In genomic region chr10:42308687-42308987, GRCm38 (mm10) we compare ENCODE assay signal across 9 mouse cellular contexts. TPM values are rescaled to one million over a fixed set of nuclear protein-coding genes. Genes with fewer than 3 reads are reported as not detected.
DNase-seq lines count a peak whose midpoint lies in the region; ATAC-seq and TF ChIP-seq lines count a peak whose summit lies in the region.
"Had no signal": no experiment of that assay in that cellular context is flagged by ENCODE, and none has a peak within 500 bp of the region (broad histone marks: within the 10 kb centered on the region; RNA-seq: fewer than 3 reads in every experiment).

No protein-coding gene starts in this region.

- WGBS in kidney, postnatal 0 days = 31% methylated on average over 8 of the region's 8 CpGs
- WGBS in hindbrain, postnatal 0 days = 26% methylated on average over 8 of the region's 8 CpGs
- WGBS in midbrain, embryonic 16.5 days = 33% methylated on average over 8 of the region's 8 CpGs

- H3K9me3 ChIP-seq in kidney, postnatal 0 days (replicated peaks; ENCODE audit: low read length) = no peaks in the 10 kb centered on the region
- H3K9me3 ChIP-seq in hindbrain, postnatal 0 days (ENCODE audit: low read length) = no peaks in the 10 kb centered on the region
- H3K9me3 ChIP-seq in midbrain, embryonic 16.5 days (replicated peaks; ENCODE audit: control insufficient read depth, low read length, poor library complexity, severe bottlenecking) = no peaks in the 10 kb centered on the region

- TF ChIP-seq CTCF in kidney, postnatal 0 days (IDR thresholded peaks at IDR 0.05; ENCODE audit: low read depth) = no peak
- no peak for TF ChIP-seq CTCF in embryonic fibroblast, embryonic 13.5 days (IDR thresholded peaks at IDR 0.05; ENCODE audit: borderline replicate concordance, insufficient read depth, low read length)
- no peak for TF ChIP-seq CTCF in hindbrain, postnatal 0 days (IDR thresholded peaks at IDR 0.05; ENCODE audit: low read depth)

- no peak for ATAC-seq in kidney, postnatal 0 days (replicated peaks; ENCODE audit: low FRiP score, low read depth)
- ATAC-seq in hindbrain, postnatal 0 days = no peak
- no peak; the same call in 1 of the 2 replicates for ATAC-seq in midbrain, embryonic 16.5 days
- no peak for ATAC-seq in megakaryocyte progenitor cell, adult 5-6 weeks (replicated peaks; ENCODE audit: poor library complexity)

- no peak for TF ChIP-seq POLR2A in embryonic fibroblast, embryonic 13.5 days (IDR thresholded peaks at IDR 0.05; ENCODE audit: low read depth, low read length)

- peak overlapping the region; percentile 13; the same call in 1 of the 2 replicates for H3K4me3 ChIP-seq in kidney, postnatal 0 days (replicated peaks; ENCODE audit: low read depth, low read length)
- peak overlapping the region; percentile 30 for H3K4me3 ChIP-seq in embryonic fibroblast, embryonic 13.5 days (ENCODE audit: insufficient read depth, low read length)
- peak overlapping the region; percentile 24; the same call in 1 of the 2 replicates for H3K4me3 ChIP-seq in hindbrain, postnatal 0 days (ENCODE audit: low read length)
- peak overlapping the region; percentile 27 for H3K4me3 ChIP-seq in midbrain, embryonic 16.5 days (ENCODE audit: low read depth, low read length)
- H3K4me3 ChIP-seq: erythroblast, embryonic 14.5 days had no signal

- H3K27me3 ChIP-seq in kidney, postnatal 0 days (ENCODE audit: insufficient read depth, low read length) = no peaks in the 10 kb centered on the region
- no peaks in the 10 kb centered on the region for H3K27me3 ChIP-seq in hindbrain, postnatal 0 days (ENCODE audit: insufficient read depth, low read length)
- H3K27me3 ChIP-seq in midbrain, embryonic 16.5 days (ENCODE audit: control insufficient read depth, insufficient read depth, low read depth, low read length) = peaks cover 7% of the 10 kb centered on the region

- H3K36me3 ChIP-seq in kidney, postnatal 0 days (ENCODE audit: insufficient read depth, low read length) = no peaks in the 10 kb centered on the region
- H3K36me3 ChIP-seq in hindbrain, postnatal 0 days (ENCODE audit: insufficient read depth, low read length) = no peaks in the 10 kb centered on the region
- no peaks in the 10 kb centered on the region for H3K36me3 ChIP-seq in midbrain, embryonic 16.5 days (ENCODE audit: control insufficient read depth, insufficient read depth, low read length)

- no peak overlapping the region for H3K27ac ChIP-seq in kidney, postnatal 0 days
- no peak overlapping the region for H3K27ac ChIP-seq in embryonic fibroblast, embryonic 13.5 days (ENCODE audit: insufficient read depth, low read length)
- H3K27ac ChIP-seq in hindbrain, postnatal 0 days = no peak overlapping the region
- H3K27ac ChIP-seq in midbrain, embryonic 16.5 days (ENCODE audit: low read length) = no peak overlapping the region

- 0 out of 2 replicates have a peak overlapping the region, but pooled peaks have one; percentile 18 for H3K9ac ChIP-seq in kidney, postnatal 0 days (ENCODE audit: low read depth, low read length)
- 0 out of 2 replicates have a peak overlapping the region, but pooled peaks have one; percentile 30 for H3K9ac ChIP-seq in hindbrain, postnatal 0 days (replicated peaks; ENCODE audit: low read length)
- peak overlapping the region; percentile 37; the same call in 1 of the 2 replicates for H3K9ac ChIP-seq in midbrain, embryonic 16.5 days (ENCODE audit: low read depth, low read length)

- no peak for DNase-seq in kidney, postnatal 0 days (ENCODE audit: low spot score)
- DNase-seq in kidney, adult 8-10 months = no peak
- DNase-seq in hindbrain, postnatal 0 days (ENCODE audit: low spot score) = no peak
- DNase-seq in spleen, adult 18-20 months = no peak
- DNase-seq in left cerebral cortex, postnatal 25 days (ENCODE audit: low spot score in 2 of 2) = no peak

- intact Hi-C loops in left cerebral cortex, postnatal 25 days (cut with DNase I) = loop anchor here (1.0 to 10.0 kb wide), 3 partner anchors 329 to 636 kb away; no protein-coding TSS in a partner anchor

- no peaks in the 10 kb centered on the region for H3K4me1 ChIP-seq in kidney, postnatal 0 days (replicated peaks; ENCODE audit: insufficient read depth, low read length)
- H3K4me1 ChIP-seq in embryonic fibroblast, embryonic 13.5 days (ENCODE audit: control insufficient read depth, insufficient read depth, low read length) = no peaks in the 10 kb centered on the region
- H3K4me1 ChIP-seq in hindbrain, postnatal 0 days (ENCODE audit: insufficient read depth, low read length) = no peaks in the 10 kb centered on the region
- no peaks in the 10 kb centered on the region for H3K4me1 ChIP-seq in midbrain, embryonic 16.5 days (ENCODE audit: control insufficient read depth, insufficient read depth, low read length)

- peak overlapping the region; percentile 48 for H3K4me2 ChIP-seq in kidney, postnatal 0 days (ENCODE audit: low read length)
- H3K4me2 ChIP-seq in hindbrain, postnatal 0 days (ENCODE audit: low read depth, low read length) = peak overlapping the region; percentile 58
- peak overlapping the region; percentile 56 for H3K4me2 ChIP-seq in midbrain, embryonic 16.5 days (ENCODE audit: low read length)

RNA-seq across cellular contexts. Expression of gene Foxo3, which starts 32.1 kb away (rescaled TPM):
- polyA plus RNA-seq in kidney, postnatal 0 days (2015; fragmentation: Nextera tagmentation; extraction: Ambion mirVana) = 8.7 and 9.7 TPM in 2 replicates
- 29.3 and 30.2 TPM in 2 replicates for polyA plus RNA-seq in embryonic fibroblast, embryonic 13.5 days (2011; ENCODE audit: insufficient read length, low read depth, missing spikeins)
- 54.7 and 59.2 TPM in 2 replicates for total RNA-seq in hindbrain, postnatal 0 days (2014; rRNA removed)
- 8.4 and 8.6 TPM in 2 replicates for polyA plus RNA-seq in hindbrain, postnatal 0 days (2015; fragmentation: Nextera tagmentation; extraction: Ambion mirVana)
- 3.8 TPM in 2 replicates for polyA plus RNA-seq in midbrain, embryonic 16.5 days (2015; fragmentation: Nextera tagmentation; extraction: Ambion mirVana)
- 10 to 100 TPM; 65.4 to 73.7 TPM for total RNA-seq in left cerebral cortex, postnatal 25 days (2021)
- 19.9 and 23.7 TPM in 2 replicates for total RNA-seq in megakaryocyte progenitor cell, adult 5-6 weeks (2015)
- total RNA-seq in megakaryocyte progenitor cell, adult 5-6 weeks (2017) = 20.1 and 22.8 TPM in 2 replicates
